Mouse (Mus musculus): ENCODE results near the gene Rsph1. TPM values are rescaled to one million over a fixed set of nuclear protein-coding genes. Genes with fewer than 3 reads are reported as not detected.
"Not testable (repeated sequence)": the region's sequence is repeated elsewhere in the genome, so short reads cannot be mapped to it uniquely, and the experiment has no call there.

Rsph1 gene
- polyA plus RNA-seq, 1 experiment from 2014 or later, result 0.62 TPM

GRCm38 (mm10) chr17:31276207-31276921 is 819 bp downstream of the Rsph1 start:
- peak overlapping the region; percentile 20; the same call in 1 of the 2 replicates for H3K4me3 ChIP-seq (ENCODE audit: low read depth, low read length)
- H3K4me2 ChIP-seq (replicated peaks; ENCODE audit: low read depth, low read length), result peak overlapping the region; percentile 51
- H3K4me1 ChIP-seq (ENCODE audit: control insufficient read depth, insufficient read depth, low read length), result no peaks in the 10 kb centered on the region
- 31% methylated on average over 9 of the region's 9 CpGs for WGBS
- H3K9me3 ChIP-seq (ENCODE audit: control insufficient read depth, low read depth, low read length), result no peaks in the 10 kb centered on the region
- H3K27me3 ChIP-seq (ENCODE audit: control insufficient read depth, insufficient read depth, low read length), result no peaks in the 10 kb centered on the region
- H3K9ac ChIP-seq (replicated peaks; ENCODE audit: low read depth, low read length), result no peak overlapping the region
- H3K27ac ChIP-seq (ENCODE audit: low read length), result no peak overlapping the region
- peak; percentile 19; the same call in 1 of the 2 replicates for ATAC-seq (ENCODE audit: insufficient number of reproducible peaks, insufficient read depth, low FRiP score, low read depth)
- H3K36me3 ChIP-seq (ENCODE audit: control insufficient read depth, insufficient read depth, low read length), result no peaks in the 10 kb centered on the region

- H3K27me3 ChIP-seq (ENCODE audit: control insufficient read depth, insufficient read depth, low read length), result no peaks in the 10 kb centered on the region
- H3K4me2 ChIP-seq (replicated peaks; ENCODE audit: low read depth, low read length), result no peak overlapping the region
- no peak for ATAC-seq (ENCODE audit: insufficient number of reproducible peaks, insufficient read depth, low FRiP score, low read depth)
- no peak overlapping the region for H3K27ac ChIP-seq (ENCODE audit: low read length)
- no peaks in the 10 kb centered on the region for H3K36me3 ChIP-seq (ENCODE audit: control insufficient read depth, insufficient read depth, low read length)
- H3K4me1 ChIP-seq (ENCODE audit: control insufficient read depth, insufficient read depth, low read length), result no peaks in the 10 kb centered on the region
- WGBS, result 72% methylated on average over 6 of the region's 6 CpGs
- no peak overlapping the region for H3K4me3 ChIP-seq (ENCODE audit: low read depth, low read length)
- H3K9ac ChIP-seq (replicated peaks; ENCODE audit: low read depth, low read length), result no peak overlapping the region
- H3K9me3 ChIP-seq (ENCODE audit: control insufficient read depth, low read depth, low read length), result no peaks in the 10 kb centered on the region
Observed at GRCm38 (mm10) chr17:31275181-31275580, 2.0 kb downstream of the Rsph1 start.

- H3K36me3 ChIP-seq (ENCODE audit: control insufficient read depth, insufficient read depth, low read length), result no peaks in the 10 kb centered on the region
- H3K4me2 ChIP-seq (replicated peaks; ENCODE audit: low read depth, low read length), result no peak overlapping the region
- no peak for ATAC-seq (ENCODE audit: insufficient number of reproducible peaks, insufficient read depth, low FRiP score, low read depth)
- no peaks in the 10 kb centered on the region for H3K27me3 ChIP-seq (ENCODE audit: control insufficient read depth, insufficient read depth, low read length)
- no peak overlapping the region for H3K27ac ChIP-seq (ENCODE audit: low read length)
- H3K4me3 ChIP-seq (ENCODE audit: low read depth, low read length), result no peak overlapping the region
- 86% methylated on average over 8 of the region's 8 CpGs for WGBS
- no peaks in the 10 kb centered on the region for H3K9me3 ChIP-seq (ENCODE audit: control insufficient read depth, low read depth, low read length)
- no peaks in the 10 kb centered on the region for H3K4me1 ChIP-seq (ENCODE audit: control insufficient read depth, insufficient read depth, low read length)
- H3K9ac ChIP-seq (replicated peaks; ENCODE audit: low read depth, low read length), result no peak overlapping the region
Observed at GRCm38 (mm10) chr17:31273631-31274030, 3.6 kb downstream of the Rsph1 start.

- no peak overlapping the region for H3K4me3 ChIP-seq (ENCODE audit: low read depth, low read length)
- no peak overlapping the region for H3K4me2 ChIP-seq (replicated peaks; ENCODE audit: low read depth, low read length)
- H3K36me3 ChIP-seq (ENCODE audit: control insufficient read depth, insufficient read depth, low read length), result no peaks in the 10 kb centered on the region
- no peak overlapping the region for H3K9ac ChIP-seq (replicated peaks; ENCODE audit: low read depth, low read length)
- H3K9me3 ChIP-seq (ENCODE audit: control insufficient read depth, low read depth, low read length), result no peaks in the 10 kb centered on the region
- no peak overlapping the region for H3K27ac ChIP-seq (ENCODE audit: low read length)
- 85% methylated on average over 9 of the region's 9 CpGs for WGBS
- no peak for ATAC-seq (ENCODE audit: insufficient number of reproducible peaks, insufficient read depth, low FRiP score, low read depth)
- H3K27me3 ChIP-seq (ENCODE audit: control insufficient read depth, insufficient read depth, low read length), result no peaks in the 10 kb centered on the region
- no peaks in the 10 kb centered on the region for H3K4me1 ChIP-seq (ENCODE audit: control insufficient read depth, insufficient read depth, low read length)
Observed at GRCm38 (mm10) chr17:31272416-31273165, 4.6 kb downstream of the Rsph1 start.

- no peak overlapping the region for H3K4me2 ChIP-seq (replicated peaks; ENCODE audit: low read depth, low read length)
- no peak for ATAC-seq (ENCODE audit: insufficient number of reproducible peaks, insufficient read depth, low FRiP score, low read depth)
- H3K4me1 ChIP-seq (ENCODE audit: control insufficient read depth, insufficient read depth, low read length), result no peaks in the 10 kb centered on the region
- H3K4me3 ChIP-seq (ENCODE audit: low read depth, low read length), result no peak overlapping the region
- H3K9me3 ChIP-seq (ENCODE audit: control insufficient read depth, low read depth, low read length), result no peaks in the 10 kb centered on the region
- no peak overlapping the region for H3K27ac ChIP-seq (ENCODE audit: low read length)
- H3K9ac ChIP-seq (replicated peaks; ENCODE audit: low read depth, low read length), result no peak overlapping the region
- H3K36me3 ChIP-seq (ENCODE audit: control insufficient read depth, insufficient read depth, low read length), result no peaks in the 10 kb centered on the region
- H3K27me3 ChIP-seq (ENCODE audit: control insufficient read depth, insufficient read depth, low read length), result no peaks in the 10 kb centered on the region
- WGBS, result 35% methylated on average over 7 of the region's 7 CpGs
Observed at GRCm38 (mm10) chr17:31271136-31271851, 5.9 kb downstream of the Rsph1 start.

- not testable (repeated sequence) for H3K4me2 ChIP-seq (replicated peaks; ENCODE audit: low read depth, low read length); H3K27me3 ChIP-seq (ENCODE audit: control insufficient read depth, insufficient read depth, low read length); ATAC-seq (ENCODE audit: insufficient number of reproducible peaks, insufficient read depth, low FRiP score, low read depth); H3K36me3 ChIP-seq (ENCODE audit: control insufficient read depth, insufficient read depth, low read length); H3K9ac ChIP-seq (replicated peaks; ENCODE audit: low read depth, low read length); H3K27ac ChIP-seq (ENCODE audit: low read length); H3K4me1 ChIP-seq (ENCODE audit: control insufficient read depth, insufficient read depth, low read length); H3K4me3 ChIP-seq (ENCODE audit: low read depth, low read length); H3K9me3 ChIP-seq (ENCODE audit: control insufficient read depth, low read depth, low read length)
- 78% methylated on average over 8 of the region's 8 CpGs for WGBS
Observed at GRCm38 (mm10) chr17:31270736-31271135, 6.4 kb downstream of the Rsph1 start.

- no peak overlapping the region for H3K4me3 ChIP-seq (ENCODE audit: low read depth, low read length)
- no peaks in the 10 kb centered on the region for H3K27me3 ChIP-seq (ENCODE audit: control insufficient read depth, insufficient read depth, low read length)
- 73% methylated on average over 4 of the region's 4 CpGs for WGBS
- H3K36me3 ChIP-seq (ENCODE audit: control insufficient read depth, insufficient read depth, low read length), result no peaks in the 10 kb centered on the region
- H3K4me1 ChIP-seq (ENCODE audit: control insufficient read depth, insufficient read depth, low read length), result no peaks in the 10 kb centered on the region
- no peaks in the 10 kb centered on the region for H3K9me3 ChIP-seq (ENCODE audit: control insufficient read depth, low read depth, low read length)
- H3K9ac ChIP-seq (replicated peaks; ENCODE audit: low read depth, low read length), result no peak overlapping the region
- H3K4me2 ChIP-seq (replicated peaks; ENCODE audit: low read depth, low read length), result no peak overlapping the region
- no peak for ATAC-seq (ENCODE audit: insufficient number of reproducible peaks, insufficient read depth, low FRiP score, low read depth)
- no peak overlapping the region for H3K27ac ChIP-seq (ENCODE audit: low read length)
Observed at GRCm38 (mm10) chr17:31270246-31270645, 6.9 kb downstream of the Rsph1 start.

GRCm38 (mm10) chr17:31269761-31270160 is 7.4 kb downstream of the Rsph1 start:
- H3K9me3 ChIP-seq (ENCODE audit: control insufficient read depth, low read depth, low read length), result no peaks in the 10 kb centered on the region
- no peaks in the 10 kb centered on the region for H3K4me1 ChIP-seq (ENCODE audit: control insufficient read depth, insufficient read depth, low read length)
- H3K27me3 ChIP-seq (ENCODE audit: control insufficient read depth, insufficient read depth, low read length), result no peaks in the 10 kb centered on the region
- no peak for ATAC-seq (ENCODE audit: insufficient number of reproducible peaks, insufficient read depth, low FRiP score, low read depth)
- 90% methylated on average over 2 of the region's 2 CpGs for WGBS
- H3K36me3 ChIP-seq (ENCODE audit: control insufficient read depth, insufficient read depth, low read length), result no peaks in the 10 kb centered on the region
- no peak overlapping the region for H3K4me3 ChIP-seq (ENCODE audit: low read depth, low read length)
- no peak overlapping the region for H3K9ac ChIP-seq (replicated peaks; ENCODE audit: low read depth, low read length)
- H3K27ac ChIP-seq (ENCODE audit: low read length), result no peak overlapping the region
- no peak overlapping the region for H3K4me2 ChIP-seq (replicated peaks; ENCODE audit: low read depth, low read length)

All from stomach, embryonic 14.5 days (tissue).